Mouse (Mus musculus) heart, postnatal 10 days (tissue): Measurements from ENCODE around the gene Kif11. TPM values are rescaled to one million over a fixed set of nuclear protein-coding genes. Genes with fewer than 3 reads are reported as not detected.

ENCODE experiments used
- DNase-seq, 2 experiments: peaks; one replicate each; pipeline ENCODE4 v3.0.0; 2021
- intact Hi-C: fragments of 180-260 bp; cut with DNase I; formaldehyde crosslinking; loops from one replicate; pipeline ENCODE4 v1.15.1; 2025
- total RNA-seq, 2 experiments: library from RNA; stranded (reverse); gene quantifications; 2 replicates each; pipeline ENCODE4 v1.2.3; 2021

Kif11 gene
- total RNA-seq, 2 experiments from 2014 or later: 11.5 to 11.8 TPM

- intact Hi-C loops: no loop called here
- DNase-seq: no peak
Measured at GRCm38 (mm10) chr19:37376841-37377240, 638 bp downstream of the Kif11 start.

DNA sequence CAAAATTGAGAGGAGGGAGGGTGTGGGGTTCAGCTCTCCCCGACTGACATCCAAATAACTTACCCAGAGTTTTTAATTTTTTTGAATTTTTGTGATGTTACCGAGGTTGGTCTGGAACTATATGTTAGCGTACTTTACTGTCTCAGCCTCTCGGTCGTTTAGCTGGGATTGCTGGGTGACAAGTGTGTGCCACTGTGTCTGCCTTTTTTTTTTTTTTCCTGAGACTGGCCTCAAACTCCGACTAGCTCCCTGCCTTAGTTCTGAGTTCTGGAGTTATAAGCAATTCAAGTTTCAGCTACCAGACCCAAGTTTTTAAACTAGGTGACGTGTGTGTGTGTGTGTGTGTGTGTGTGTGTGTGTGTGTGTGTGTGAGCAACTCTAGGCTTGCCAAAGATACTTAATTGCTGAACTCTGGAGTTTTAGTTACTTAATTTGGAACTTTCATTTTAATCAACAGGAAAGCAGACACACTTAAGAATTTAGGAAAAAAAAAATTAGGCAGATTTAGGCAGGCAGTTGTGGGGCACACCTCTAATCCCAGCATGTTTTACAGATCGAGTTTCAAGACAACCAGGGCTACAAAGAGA lies 1.3 kb downstream of the Kif11 start:
- DNase-seq: no peak
- intact Hi-C loops: no loop called here

DNA sequence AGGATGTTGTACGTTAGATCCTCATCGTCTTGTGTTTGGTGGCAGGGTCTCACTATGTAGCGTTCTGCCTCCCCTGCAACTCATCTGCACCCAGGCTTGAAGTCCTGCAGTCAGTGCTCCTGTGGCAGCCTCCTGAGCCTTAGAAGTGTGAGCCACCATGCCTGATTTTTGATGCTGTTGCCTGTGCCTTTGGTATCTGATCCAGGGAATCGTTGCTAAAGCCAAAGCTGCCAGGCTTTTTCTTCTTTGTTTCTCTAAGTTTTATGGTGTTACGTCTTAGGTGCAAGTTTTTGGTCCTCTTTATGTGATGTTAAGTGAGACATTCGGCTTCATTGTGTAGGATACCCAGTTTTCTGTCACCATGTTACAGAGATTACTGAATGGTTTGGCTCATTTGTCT lies 2.6 kb downstream of the Kif11 start:
- no peak for DNase-seq
- intact Hi-C loops: loop anchor here (1.0 kb wide), 1 partner anchor 467 kb away; no protein-coding TSS in a partner anchor

- DNase-seq: no peak
- intact Hi-C loops: no loop called here
Measured at GRCm38 (mm10) chr19:37386126-37386525, 9.9 kb downstream of the Kif11 start.

DNA sequence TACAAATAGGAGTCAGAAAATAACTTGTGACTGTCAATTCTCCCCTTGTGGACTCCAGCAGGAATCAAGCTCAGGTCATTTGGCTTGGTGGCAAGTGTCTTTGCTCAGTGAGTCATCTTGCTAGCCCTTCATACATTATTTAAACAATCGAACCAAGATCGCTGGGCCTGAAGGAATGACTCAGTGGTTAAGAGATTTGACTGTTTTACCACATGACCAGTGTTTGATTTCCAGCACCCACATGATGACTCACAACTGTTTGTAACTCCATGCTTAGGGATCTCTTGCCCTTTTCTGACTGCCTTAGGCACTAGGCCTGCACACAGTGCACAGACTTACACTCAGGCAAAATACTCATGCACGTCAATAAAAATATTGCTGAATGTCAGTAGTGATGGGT lies 15.7 kb downstream of the Kif11 start:
- DNase-seq: no peak
- intact Hi-C loops: no loop called here

GRCm38 (mm10) chr19:37396279-37396678 lies 20.1 kb downstream of the Kif11 start:
- intact Hi-C loops: no loop called here
- DNase-seq: no peak

DNA sequence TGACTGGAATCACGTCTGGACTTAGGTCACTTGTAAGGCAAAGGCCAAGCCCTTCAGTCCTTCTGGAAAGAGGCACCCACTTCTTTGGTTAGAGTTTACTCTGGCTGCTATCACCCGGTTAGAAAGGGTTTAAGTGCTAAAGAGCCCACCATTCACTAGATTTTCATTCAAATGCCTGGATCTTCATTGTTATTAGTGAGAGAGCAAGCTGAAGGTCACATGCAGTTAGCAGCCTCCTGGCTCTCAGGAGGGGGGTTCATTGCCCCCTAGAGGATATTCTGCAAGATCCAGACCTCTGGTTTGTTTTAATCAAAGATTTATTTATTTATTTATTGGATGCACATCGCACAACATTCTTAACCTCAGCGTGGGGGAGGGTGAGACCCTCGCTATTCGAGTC lies 24.7 kb downstream of the Kif11 start:
- intact Hi-C loops: no loop called here
- DNase-seq: no peak

- intact Hi-C loops: loop anchor here (1.0 kb wide), 1 partner anchor 91 kb away; no protein-coding TSS in a partner anchor
- peak; percentile 38 to 53 for DNase-seq
Measured at GRCm38 (mm10) chr19:37418294-37418693, 42.1 kb downstream of the Kif11 start.

DNA sequence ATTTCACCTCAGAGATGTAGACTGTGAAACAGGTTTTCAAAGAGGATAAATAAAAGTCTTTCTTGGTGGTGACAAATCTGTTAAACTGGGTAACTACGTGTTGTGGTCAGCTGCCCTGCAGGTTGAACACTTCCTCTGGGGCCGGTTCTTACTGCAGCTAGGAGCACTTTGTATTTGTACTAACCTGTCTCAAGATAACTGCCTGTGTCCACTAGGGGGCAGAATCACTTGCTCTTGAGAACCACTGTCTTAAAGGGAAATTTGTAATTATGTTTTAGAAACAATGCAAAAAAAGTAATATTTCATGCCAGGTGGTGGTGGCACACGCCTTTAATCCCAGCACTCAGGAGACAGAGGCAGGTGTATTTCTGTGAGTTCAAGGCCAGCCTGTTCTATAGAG lies 43.4 kb downstream of the Kif11 start:
- intact Hi-C loops: no loop called here
- DNase-seq: peak; percentile 46 to 74

DNA sequence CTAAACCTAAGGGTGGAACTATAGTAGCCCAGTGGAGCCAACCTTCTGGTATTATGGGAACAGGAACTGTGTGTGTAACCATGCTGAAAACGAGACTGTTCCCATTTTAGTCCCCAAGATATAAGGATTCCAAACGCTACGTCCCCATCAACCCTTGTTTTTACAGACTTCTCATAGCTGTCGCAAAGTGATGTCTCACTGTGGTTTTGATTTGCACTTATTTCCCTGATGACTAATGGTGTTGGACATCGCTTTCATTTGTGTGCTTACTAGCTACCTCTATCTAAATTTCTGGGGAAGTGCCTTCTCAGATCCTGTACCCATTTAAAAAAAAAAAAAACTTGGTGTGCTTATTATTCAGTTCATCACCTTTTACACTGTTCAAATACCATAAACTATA lies 52.4 kb downstream of the Kif11 start:
- no peak for DNase-seq
- intact Hi-C loops: no loop called here

- intact Hi-C loops: loop anchor here (5.0 kb wide), 1 partner anchor 131 kb away; no protein-coding TSS in a partner anchor
- no peak for DNase-seq
Measured at GRCm38 (mm10) chr19:37431139-37431756, 55.0 kb downstream of the Kif11 start.

GRCm38 (mm10) chr19:37432868-37433570 lies 56.8 kb downstream of the Kif11 start:
- intact Hi-C loops: loop anchor here (5.0 kb wide), 1 partner anchor 129 kb away; no protein-coding TSS in a partner anchor
- no peak for DNase-seq

DNA sequence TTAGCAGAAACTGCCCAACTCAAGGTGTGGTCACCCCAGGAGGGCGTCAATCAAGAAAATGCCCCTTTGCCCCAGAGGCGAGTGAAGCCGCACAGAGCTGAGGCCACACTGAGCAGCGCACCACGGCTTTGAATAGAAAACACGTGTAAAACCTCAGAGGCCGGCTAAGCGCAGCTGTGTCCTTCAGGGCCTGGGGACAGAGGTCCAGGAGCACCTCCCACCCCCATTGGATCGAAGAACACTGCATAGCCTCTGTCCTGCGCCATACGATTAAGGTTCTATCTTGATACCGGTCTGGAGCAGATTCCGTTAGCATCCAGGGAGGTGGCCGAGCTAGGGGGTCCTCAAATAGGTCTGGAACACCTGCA lies 57.7 kb downstream of the Kif11 start:
- intact Hi-C loops: loop anchor here (5.0 kb wide), 1 partner anchor 128 kb away; no protein-coding TSS in a partner anchor
- DNase-seq: no peak

DNA sequence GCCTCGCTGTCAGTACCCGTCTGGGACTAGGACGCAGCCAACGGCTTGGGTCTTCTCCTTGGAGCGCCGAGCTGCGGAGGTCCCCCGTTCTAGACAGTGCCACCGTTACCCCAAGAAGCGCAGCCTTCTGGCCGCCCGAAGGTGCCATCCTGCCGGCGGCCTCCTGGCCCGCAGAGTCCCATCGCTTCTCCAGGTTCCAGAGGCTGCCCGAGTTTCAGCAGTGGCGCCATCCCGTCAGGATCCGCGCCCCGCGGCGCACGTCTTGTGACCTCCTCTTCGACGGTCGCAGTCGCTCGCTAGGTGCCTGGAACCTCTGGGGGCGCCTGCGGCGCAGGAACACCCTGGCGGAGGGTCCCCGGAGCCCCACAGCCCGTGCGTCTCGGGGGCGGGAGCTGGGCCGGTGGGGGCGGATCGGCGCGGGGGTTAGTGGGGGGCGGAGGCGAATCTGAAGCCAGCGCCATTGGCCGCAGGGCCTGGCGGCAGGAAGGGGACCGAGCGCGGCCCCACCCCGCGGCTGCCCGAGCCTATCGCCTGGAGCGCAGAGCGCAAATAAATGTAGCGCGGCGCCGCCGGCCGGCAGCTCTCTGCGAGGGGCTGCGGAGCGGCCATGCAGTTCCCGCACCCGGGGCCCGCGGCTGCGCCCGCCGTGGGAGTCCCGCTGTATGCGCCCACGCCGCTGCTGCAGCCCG lies 58.2 kb downstream of the Kif11 start, which contains the start of gene Hhex:
TSS of gene Hhex (plus strand) at position 548 of the 689 bp plus-strand sequence.
- intact Hi-C loops: loop anchor here (5.0 kb wide), 1 partner anchor 128 kb away; no protein-coding TSS in a partner anchor
- peak; percentile 82 to 84 for DNase-seq

DNA sequence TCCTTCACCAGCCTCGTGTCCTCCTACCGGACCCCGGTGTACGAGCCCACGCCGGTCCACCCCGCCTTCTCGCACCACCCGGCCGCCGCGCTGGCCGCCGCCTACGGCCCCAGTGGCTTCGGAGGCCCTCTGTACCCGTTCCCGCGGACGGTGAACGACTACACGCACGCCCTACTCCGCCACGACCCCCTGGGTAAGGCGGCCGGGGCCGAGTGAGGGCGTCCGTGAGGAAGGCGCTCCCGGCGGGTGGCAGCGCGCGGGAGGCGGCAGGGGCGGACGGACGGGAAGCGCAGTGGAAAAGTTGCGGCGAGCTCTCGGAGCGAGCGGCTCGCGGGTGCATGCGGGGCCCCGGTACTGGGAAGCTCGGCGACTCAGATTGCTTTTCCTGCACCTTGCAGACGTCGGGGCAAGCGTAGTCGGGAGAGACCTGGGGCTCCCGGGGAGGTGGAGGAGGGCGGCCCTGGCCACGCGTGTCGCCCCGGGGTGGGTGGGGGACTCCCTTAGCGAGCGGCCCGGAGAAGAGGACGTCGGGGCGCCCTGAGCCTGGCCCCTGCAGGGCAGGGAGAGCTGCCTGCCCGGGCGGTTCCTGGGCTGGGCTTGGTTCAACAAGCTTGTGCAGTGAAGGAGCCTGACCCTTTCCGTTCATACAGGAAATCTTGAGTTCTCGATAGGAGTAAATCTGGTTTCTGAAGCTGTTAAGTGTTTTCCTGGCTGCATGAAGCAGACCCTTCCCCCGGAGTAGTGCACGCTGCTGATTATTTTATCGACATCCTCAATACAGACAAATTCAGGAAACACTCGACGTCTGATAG lies 59.0 kb downstream of the Kif11 start:
- DNase-seq: peak; percentile 69
- intact Hi-C loops: loop anchor here (5.0 kb wide), 2 partner anchors 47 to 72 kb away; no protein-coding TSS in a partner anchor

GRCm38 (mm10) chr19:37435853-37436174 lies 59.6 kb downstream of the Kif11 start:
- DNase-seq: no peak
- intact Hi-C loops: loop anchor here (5.0 kb wide), 2 partner anchors 46 to 71 kb away; no protein-coding TSS in a partner anchor

DNA sequence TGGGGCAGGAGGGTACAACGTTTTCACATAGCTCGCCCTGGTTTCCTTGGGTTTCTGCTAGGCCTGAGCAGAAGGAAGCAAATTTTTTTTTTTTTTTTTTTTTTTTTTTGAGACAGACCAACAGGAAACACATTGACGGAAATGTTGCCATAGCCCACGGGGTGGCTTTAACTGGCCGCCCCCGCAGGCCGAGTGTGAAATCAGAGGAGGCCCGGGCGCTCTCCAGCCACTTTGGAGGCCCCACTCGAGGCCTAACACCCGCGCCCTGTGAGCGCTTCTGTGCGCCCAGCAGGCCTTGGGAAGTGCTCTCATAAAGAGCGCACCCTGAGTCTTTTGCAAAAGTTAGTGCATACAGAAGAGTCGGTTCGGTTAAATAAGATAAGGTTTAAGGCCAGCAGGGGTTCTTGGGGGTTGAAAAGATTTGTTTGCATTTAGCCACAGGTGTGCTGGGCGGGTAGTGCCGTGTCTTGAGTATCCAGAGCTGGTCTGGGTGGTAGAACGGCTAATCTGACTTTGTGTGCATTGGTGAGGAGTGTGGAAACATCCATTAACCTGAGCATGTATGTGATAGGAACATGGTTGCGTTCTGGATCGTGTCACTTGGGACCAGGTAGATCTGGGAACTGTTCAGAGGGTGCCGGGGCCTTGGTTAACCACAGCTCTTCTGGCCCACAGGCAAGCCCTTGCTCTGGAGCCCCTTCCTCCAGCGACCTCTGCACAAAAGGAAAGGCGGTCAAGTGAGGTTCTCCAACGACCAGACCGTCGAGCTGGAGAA lies 60.5 kb downstream of the Kif11 start:
- intact Hi-C loops: loop anchor here (5.0 kb wide), 2 partner anchors 46 to 71 kb away; no protein-coding TSS in a partner anchor
- peak; percentile 35 to 47 for DNase-seq

DNA sequence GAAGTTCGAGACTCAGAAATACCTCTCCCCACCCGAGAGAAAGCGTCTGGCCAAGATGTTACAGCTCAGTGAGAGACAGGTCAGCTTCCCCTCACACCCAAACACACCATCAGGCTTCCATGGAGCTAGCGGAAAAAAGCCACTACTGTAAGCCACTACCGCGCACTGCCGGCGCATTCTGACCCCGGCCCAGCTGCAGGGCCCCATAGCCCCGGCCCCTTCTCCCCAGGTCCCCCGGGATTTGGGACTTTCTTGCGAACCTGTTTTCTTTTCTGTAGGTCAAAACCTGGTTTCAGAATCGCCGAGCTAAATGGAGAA lies 61.0 kb downstream of the Kif11 start:
- no peak for DNase-seq
- intact Hi-C loops: loop anchor here (5.0 kb wide), 2 partner anchors 45 to 70 kb away; no protein-coding TSS in a partner anchor

- intact Hi-C loops: no loop called here
- no peak for DNase-seq
Measured at GRCm38 (mm10) chr19:37440181-37440580, 64.0 kb downstream of the Kif11 start.
